Mouse (Mus musculus) liver, adult 2 months (tissue): Measurements from ENCODE around the gene Cysrt1.

Experiments used
- CTCF ChIP-seq: fragments of 200-500 bp; IDR thresholded peaks from 2 replicates; pipeline ENCODE4 v1.5.1; 2011; ENCODE audit warnings: low read depth, low read length, control low read depth
- POLR2A ChIP-seq: fragments of 200-500 bp; IDR thresholded peaks from 2 replicates; pipeline ENCODE4 v1.6.1; 2011; ENCODE audit warnings: low read length, control low read depth; ENCODE audit not compliant: insufficient read depth; ENCODE audit errors: extremely low read depth

- TF ChIP-seq CTCF (no peak), POLR2A (no peak)
These were observed 11.2 kb downstream of the Cysrt1 start for GRCm38 (mm10) chr2:25231038-25231437.
